Mouse (Mus musculus) spleen, postnatal 14 days (tissue): Measurements from ENCODE around the gene Sdf2.
"Not testable (repeated sequence)": the region's sequence is repeated elsewhere in the genome, so short reads cannot be mapped to it uniquely, and the experiment has no call there.

Experiments used
- DNase-seq, 2 experiments: peaks; one replicate each; pipeline ENCODE4 v3.0.0; 2021 to 2022; ENCODE audit warnings: low spot score in 2 of 2

The Sdf2 gene

DNA sequence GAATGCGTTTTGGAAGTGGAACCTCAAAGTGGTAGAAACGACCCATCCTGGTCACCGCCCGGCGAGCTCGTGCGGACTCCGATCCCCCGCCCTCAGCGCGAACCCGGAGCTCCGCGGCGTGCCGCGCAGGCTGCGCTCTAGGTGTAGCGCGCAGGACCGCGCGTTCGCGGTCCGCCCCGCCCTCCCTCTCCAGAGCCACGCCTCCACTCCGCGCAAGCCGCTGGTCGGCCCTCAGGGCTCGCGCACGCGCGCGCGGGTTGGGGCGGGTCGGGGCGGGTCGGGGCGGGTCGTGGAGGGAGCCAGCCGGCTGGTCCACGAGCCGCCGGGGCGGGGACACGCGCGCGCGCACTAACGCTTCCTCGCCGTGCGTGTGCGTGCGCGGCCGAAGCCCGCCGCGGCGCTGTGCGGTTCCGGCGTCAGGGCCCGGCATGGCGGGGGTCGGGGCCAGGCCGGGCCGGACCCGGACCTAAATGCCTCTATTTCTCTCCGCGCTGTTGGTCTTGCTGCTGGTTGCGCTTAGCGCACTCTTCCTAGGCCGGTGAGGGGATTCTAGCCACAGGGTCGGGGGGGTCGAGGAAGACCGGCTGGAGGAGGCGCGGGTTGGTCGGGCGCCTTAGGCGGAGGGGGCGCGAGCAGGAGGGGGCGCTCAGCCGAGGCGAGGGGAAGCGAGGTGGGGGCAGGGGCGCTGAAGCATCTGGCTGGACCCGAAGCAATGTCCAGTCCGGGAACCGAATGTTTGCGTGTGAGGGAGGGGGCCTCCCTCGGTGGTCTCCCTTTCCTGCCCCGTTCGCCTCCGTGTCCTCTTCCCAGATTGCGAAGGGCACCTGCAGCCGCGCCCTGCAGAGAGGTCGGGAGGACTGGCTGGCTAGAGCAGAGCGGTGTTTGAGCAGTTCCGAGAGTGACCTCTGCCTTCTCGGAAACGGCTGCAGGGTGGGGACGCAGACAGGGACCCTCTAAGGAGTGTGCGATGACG lies 16.1 kb downstream of the Sdf2 start, which contains the start of gene 2610507B11Rik:
2610507B11Rik (plus strand) TSS at position 373 of the 973 bp plus-strand sequence.
- peak; percentile 90 to 93 for DNase-seq

DNA sequence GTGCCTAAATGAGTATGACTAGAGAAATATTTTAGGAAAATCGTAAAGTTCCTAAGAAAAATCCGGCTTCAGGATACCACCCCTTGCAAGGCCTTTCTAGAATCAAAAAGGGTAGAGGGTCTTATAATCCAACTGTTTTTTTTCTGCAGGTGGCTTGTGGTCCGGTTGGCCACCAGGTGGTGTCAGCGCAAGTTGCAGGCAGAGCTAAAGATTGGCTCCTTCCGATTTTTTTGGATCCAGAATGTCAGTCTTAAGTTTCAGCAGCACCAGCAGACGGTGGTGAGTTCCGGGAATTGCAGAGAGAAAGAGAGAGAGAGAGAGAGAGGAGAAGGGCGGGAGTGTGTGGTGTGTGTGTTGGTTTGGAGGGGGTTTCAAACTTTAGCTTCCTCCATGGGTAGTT lies 17.0 kb downstream of the Sdf2 start:
- peak in 1 of 2 experiments; percentile 47 for DNase-seq

DNA sequence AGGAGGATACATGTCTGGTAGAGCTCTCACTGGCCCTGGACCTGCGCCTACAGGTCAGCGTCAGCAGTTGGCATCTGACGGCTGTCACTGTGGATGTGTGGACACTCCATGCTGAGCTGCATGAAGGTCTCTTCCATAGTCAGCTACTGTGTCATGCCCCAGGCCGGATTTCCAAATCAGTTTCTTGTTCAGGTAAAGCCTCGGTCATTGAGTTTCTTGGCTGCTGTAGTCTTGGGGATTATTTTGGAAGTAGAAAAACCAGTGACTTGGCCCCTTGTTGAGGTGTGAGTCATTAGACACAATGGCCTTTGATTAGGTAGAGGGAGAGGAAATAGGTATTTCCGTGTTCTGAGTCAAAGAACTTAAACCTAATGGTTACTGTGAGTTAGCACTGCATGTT lies 20.0 kb downstream of the Sdf2 start:
- no peak for DNase-seq

DNA sequence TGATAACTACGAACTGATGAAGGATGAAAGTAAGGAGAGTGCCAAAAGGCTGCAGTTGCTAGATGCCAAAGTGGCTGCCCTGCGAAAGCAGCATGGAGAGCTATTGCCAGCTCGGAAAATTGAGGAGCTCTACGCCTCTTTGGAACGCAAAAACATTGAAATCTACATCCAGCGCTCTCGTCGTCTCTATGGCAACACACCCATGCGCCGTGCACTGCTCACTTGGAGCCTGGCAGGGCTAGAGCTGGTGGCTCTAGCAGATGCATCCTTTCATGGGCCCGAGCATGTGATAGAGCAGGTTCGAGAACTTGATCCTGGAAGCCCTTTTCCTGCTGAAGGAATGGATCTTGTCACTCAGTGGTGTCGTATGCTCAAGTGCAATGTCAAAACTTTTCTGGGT lies 26.4 kb downstream of the Sdf2 start:
- DNase-seq, result no peak

DNA sequence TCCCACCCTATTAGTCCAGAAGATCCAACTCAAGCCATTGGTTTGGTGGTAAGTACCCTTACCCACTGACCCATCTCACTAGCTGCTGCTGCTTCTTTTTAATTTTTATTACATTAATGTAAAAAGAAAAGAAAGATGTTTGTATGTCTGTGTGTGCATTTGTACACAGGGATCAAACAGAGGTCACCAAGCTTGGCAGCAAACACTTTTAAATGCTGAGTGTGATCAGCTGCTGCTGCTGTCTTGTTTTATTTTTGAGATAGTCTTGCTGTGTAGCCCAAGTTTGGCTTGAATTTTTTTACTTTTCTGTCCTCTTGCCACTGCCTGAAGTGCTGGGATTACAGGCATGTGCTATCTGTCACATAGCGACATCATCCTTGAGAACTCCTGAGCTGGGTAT lies 30.1 kb downstream of the Sdf2 start:
- DNase-seq, result no peak

DNA sequence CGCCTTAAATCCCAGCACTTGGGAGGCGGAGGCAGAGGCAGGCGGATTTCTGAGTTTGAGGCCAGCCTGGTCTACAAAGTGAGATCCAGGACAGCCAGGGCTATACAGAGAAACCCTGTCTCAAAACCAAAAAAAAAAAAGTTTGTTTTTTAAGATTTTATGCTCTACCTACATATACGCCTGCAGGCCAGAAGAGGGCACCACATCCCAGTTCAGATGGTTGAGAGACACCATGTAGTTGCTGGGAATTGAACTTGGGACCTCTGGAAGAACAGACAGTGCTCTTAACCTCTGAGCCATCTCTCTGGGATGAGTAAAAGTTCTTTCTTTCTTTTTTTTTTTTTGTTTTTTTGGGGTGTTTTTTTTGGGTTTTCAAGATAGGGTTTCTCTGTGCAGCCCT lies 30.6 kb downstream of the Sdf2 start:
- DNase-seq, result not testable (repeated sequence)

DNA sequence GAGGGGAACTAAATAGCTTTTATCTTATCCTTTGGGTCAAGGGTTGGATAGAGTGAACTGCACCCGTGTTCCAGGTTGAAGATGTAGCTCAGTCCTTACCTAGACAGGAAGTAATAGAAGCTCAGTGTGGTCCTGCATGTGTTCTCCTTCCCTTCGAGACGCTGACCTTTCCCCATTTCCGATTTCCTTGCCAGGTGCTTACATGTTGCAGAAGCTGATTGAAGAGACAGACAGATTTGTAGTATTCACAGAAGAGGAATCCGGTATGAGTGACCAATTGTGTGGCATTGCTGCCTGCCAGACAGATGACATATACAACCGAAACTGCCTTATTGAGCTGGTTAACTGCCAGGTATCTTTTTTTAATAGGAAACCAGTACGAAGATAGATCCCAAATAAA lies 33.3 kb downstream of the Sdf2 start:
- no peak for DNase-seq

DNA sequence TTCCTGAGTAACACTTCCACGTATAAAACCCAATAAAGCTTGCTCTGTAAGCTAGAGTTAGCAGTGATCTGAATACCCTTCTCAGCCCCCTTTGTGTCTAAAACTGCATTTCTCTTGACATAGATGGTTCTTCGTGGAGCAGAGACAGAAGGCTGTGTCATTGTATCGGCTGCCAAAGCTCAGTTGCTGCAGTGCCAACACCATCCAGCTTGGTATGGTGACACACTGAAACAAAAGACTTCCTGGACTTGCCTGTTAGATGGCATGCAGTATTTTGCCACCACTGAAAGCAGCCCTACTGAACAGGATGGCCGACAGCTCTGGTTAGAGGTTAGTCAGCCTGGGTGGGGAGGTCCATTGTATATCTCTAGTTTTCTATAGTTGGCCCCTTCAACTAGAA lies 34.0 kb downstream of the Sdf2 start:
- no peak for DNase-seq

DNA sequence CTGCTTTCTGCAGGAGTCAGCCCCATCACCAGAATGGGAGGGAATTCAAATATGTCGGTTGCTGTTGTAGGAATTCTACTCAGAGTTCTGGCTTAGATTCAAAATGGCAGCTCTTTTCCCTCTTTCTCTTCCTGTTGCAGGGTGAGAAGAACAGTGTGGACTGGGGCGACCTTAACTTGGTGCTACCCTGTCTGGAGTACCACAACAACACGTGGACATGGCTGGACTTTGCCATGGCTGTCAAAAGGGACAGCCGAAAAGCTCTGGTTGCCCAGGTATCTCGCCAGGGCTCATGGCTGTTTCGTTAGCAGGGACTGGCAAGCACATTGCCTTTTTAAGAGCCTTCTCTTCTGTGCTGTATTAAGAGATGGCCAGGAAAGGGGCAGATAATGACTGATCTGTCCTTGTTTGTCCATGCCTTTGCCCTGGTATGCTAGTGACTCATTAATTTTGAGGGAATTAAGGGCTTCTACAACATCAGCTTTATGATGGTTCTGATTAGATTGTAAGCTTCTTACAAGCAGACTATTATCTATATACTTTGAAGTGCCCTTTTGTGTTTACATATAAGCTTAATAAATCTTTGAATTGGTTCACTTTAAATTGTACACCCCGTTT lies 43.7 kb downstream of the Sdf2 start:
- DNase-seq, result no peak

DNA sequence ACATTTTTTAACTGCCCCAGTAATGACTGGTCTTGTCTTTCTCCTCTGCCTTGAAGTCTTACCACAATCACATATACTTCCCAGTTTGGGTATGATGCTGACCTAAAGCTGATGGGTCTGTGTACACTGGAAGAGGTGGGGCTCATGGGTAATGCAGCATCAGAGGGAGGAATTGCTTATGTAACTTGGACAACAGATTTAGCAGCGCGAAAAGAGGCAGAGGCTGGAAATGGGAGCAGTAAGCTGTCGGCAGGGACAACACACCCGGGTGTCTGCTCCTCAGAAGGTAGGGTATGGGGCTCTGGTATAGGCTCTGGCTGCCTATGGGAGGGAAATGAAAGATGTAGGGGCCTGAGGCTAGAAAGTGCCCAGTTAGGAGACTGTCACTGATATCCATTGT lies 45.1 kb downstream of the Sdf2 start, which contains the start of gene BC030499:
BC030499 (plus strand) TSS at position 188 of the 400 bp plus-strand sequence.
- no peak for DNase-seq

DNA sequence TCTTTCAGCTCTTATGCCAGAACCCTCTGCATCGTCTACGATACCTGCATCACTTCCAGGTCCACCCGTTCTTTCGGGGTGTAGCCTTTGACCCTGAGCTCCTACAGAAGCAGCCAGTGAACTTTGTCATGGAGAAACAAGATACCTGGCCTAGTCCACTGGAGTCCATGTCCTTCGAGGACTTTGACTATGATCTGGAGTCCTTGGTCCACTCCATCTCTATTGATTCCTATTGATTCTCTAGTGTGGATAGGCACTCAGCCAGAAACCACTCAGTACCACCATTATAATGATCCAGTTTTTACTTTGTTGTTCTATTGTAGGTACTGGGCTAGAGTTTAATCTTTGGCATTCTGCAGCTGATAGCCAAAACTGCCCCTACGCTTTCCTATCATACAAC lies 49.0 kb downstream of the Sdf2 start:
- DNase-seq, result no peak

DNA sequence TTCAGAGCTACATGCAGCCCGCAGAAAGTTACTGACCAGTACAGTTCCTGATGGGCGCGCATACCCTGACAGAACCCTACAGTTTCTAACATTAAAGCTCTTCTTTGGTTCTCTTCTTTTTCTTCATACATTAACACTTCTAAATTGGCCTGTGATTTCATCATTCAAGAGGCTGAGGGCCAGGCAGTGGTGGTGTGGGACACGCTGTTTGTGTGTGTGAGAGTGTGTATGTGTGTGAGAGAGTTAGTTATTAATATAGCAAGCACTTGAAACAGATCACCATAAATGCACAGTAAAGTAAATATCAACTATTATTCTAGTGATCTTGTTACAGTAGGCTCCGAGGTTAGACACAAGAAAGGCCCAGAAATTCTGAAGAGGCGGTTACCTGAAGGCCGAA lies 55.4 kb downstream of the Sdf2 start:
- DNase-seq, result no peak

DNA sequence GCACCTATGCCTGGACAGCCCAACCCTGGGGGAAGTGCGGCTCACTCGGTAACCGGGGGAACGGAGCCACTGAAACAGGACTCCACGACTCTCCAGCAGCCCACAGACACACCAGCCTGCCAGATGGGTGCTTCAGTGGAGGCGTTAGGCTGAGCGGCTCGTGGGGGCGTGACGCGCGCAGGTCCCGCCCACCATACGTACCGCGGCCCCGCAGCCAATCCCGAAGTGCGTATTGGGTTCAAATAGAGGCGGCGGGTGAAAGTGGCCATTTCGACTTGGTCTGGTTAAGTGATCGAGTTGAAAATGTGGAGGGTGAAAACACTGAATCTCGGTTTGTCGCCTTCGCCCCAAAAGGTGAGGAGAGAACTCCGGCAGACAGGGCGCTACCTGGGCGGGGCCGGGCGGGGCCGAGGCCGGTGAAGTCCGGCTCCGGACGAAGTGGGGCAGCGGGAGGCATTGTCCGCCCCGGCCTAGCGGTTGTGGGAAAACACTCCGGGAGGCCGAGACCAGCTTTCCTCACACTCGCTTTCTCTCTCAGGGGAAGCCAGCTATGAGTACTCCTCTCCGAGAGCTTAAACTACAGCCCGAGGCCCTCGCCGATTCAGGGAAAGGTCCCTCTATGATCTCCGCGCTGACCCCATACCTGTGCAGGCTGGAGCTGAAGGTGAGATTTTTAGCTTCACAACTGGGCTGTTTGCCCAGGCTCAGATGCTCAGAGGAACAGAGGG lies 56.0 kb downstream of the Sdf2 start, which contains the start of gene Spag5:
Spag5 (plus strand) TSS at position 173 of the 728 bp plus-strand sequence.
- peak; percentile 83 to 86 for DNase-seq
